Mouse (Mus musculus): ENCODE results near the gene Tmem121b. TPM values are rescaled to one million over a fixed set of nuclear protein-coding genes. Genes with fewer than 3 reads are reported as not detected.

Tmem121b gene
- polyA plus RNA-seq, 1 experiment from 2014 or later: 0.78 TPM

GRCm38 (mm10) chr6:120529123-120529522, 35.5 kb upstream of the Tmem121b start:
- no peak overlapping the region for H3K4me2 ChIP-seq
- no peak overlapping the region for H3K4me3 ChIP-seq (ENCODE audit: low read depth, low read length)
- H3K27me3 ChIP-seq (ENCODE audit: control insufficient read depth, insufficient read depth, low read length): no peaks in the 10 kb centered on the region
- H3K9me3 ChIP-seq (ENCODE audit: control insufficient read depth, low read length): no peaks in the 10 kb centered on the region
- DNase-seq (ENCODE audit: low spot score, missing footprints): peak; percentile 61
- ATAC-seq (ENCODE audit: low FRiP score): no peak
- H3K4me1 ChIP-seq (ENCODE audit: control insufficient read depth, insufficient read depth, low read length): peaks cover 9% of the 10 kb centered on the region
- WGBS: 90% methylated on average over 4 of the region's 4 CpGs
- no peak overlapping the region for H3K27ac ChIP-seq (ENCODE audit: low read depth, low read length)
- H3K9ac ChIP-seq (ENCODE audit: low read length): no peak overlapping the region
- no peaks in the 10 kb centered on the region for H3K36me3 ChIP-seq (ENCODE audit: control insufficient read depth, insufficient read depth, low read length)

GRCm38 (mm10) chr6:120524796-120525195, 31.2 kb upstream of the Tmem121b start:
- Histone ChIP-seq H3K9ac (ENCODE audit: low read length) (no peak overlapping the region), H3K4me2 (no peak overlapping the region), H3K27ac (ENCODE audit: low read depth, low read length) (no peak overlapping the region), H3K9me3 (ENCODE audit: control insufficient read depth, low read length) (no peaks in the 10 kb centered on the region), H3K36me3 (ENCODE audit: control insufficient read depth, insufficient read depth, low read length) (no peaks in the 10 kb centered on the region), H3K4me3 (ENCODE audit: low read depth, low read length) (no peak overlapping the region), H3K4me1 (ENCODE audit: control insufficient read depth, insufficient read depth, low read length) (0 out of 2 replicates have a peak, but pooled peaks cover 2% of the 10 kb centered on the region), H3K27me3 (ENCODE audit: control insufficient read depth, insufficient read depth, low read length) (no peaks in the 10 kb centered on the region)
- ATAC-seq (ENCODE audit: low FRiP score) (no peak), DNase-seq (ENCODE audit: low spot score, missing footprints) (peak; percentile 68)
- 89% methylated on average over 5 of the region's 5 CpGs for WGBS

GRCm38 (mm10) chr6:120519647-120520046, 26.0 kb upstream of the Tmem121b start:
- Histone ChIP-seq H3K4me2 (no peak overlapping the region), H3K4me3 (ENCODE audit: low read depth, low read length) (no peak overlapping the region), H3K36me3 (ENCODE audit: control insufficient read depth, insufficient read depth, low read length) (no peaks in the 10 kb centered on the region; the same call in 1 of the 2 replicates), H3K27ac (ENCODE audit: low read depth, low read length) (no peak overlapping the region), H3K27me3 (ENCODE audit: control insufficient read depth, insufficient read depth, low read length) (no peaks in the 10 kb centered on the region), H3K9me3 (ENCODE audit: control insufficient read depth, low read length) (no peaks in the 10 kb centered on the region), H3K4me1 (ENCODE audit: control insufficient read depth, insufficient read depth, low read length) (no peaks in the 10 kb centered on the region), H3K9ac (ENCODE audit: low read length) (no peak overlapping the region)
- 85% methylated on average over 5 of the region's 5 CpGs for WGBS
- ATAC-seq (ENCODE audit: low FRiP score): no peak
- peak; percentile 37 for DNase-seq (ENCODE audit: low spot score, missing footprints)

DNA sequence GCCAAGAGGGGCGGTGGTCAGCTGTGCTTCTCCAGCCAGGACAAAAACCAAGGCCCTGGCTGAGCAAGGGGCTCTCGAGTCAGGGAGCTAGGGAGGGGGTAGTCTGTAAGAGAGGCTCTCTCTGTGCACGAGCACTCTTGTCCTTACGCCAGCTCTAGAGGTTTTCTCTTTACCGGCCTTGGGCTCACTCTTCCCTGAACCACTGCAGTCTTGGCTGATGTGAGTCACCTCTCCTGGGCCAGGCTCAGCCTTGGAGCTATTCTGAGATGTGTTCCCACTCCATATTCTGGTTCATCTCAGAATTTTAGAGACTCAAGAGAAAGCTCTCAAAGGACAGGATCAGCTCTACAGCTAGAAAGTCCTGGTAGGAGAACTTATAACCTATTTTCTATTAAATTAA, 23.7 kb upstream of the Tmem121b start:
- Histone ChIP-seq H3K9me3 (ENCODE audit: control insufficient read depth, low read length) (no peaks in the 10 kb centered on the region), H3K9ac (ENCODE audit: low read length) (no peak overlapping the region), H3K27me3 (ENCODE audit: control insufficient read depth, insufficient read depth, low read length) (no peaks in the 10 kb centered on the region), H3K4me2 (no peak overlapping the region), H3K4me1 (ENCODE audit: control insufficient read depth, insufficient read depth, low read length) (no peaks in the 10 kb centered on the region), H3K36me3 (ENCODE audit: control insufficient read depth, insufficient read depth, low read length) (no peaks in the 10 kb centered on the region; the same call in 1 of the 2 replicates), H3K4me3 (ENCODE audit: low read depth, low read length) (no peak overlapping the region), H3K27ac (ENCODE audit: low read depth, low read length) (no peak overlapping the region)
- DNase-seq (ENCODE audit: low spot score, missing footprints) (peak; percentile 12), ATAC-seq (ENCODE audit: low FRiP score) (no peak)
- WGBS: 88% methylated on average over 5 of the region's 5 CpGs

GRCm38 (mm10) chr6:120516879-120517278, 23.3 kb upstream of the Tmem121b start:
- Histone ChIP-seq H3K9ac (ENCODE audit: low read length) (no peak overlapping the region), H3K4me3 (ENCODE audit: low read depth, low read length) (no peak overlapping the region), H3K36me3 (ENCODE audit: control insufficient read depth, insufficient read depth, low read length) (no peaks in the 10 kb centered on the region; the same call in 1 of the 2 replicates), H3K27me3 (ENCODE audit: control insufficient read depth, insufficient read depth, low read length) (no peaks in the 10 kb centered on the region), H3K27ac (ENCODE audit: low read depth, low read length) (no peak overlapping the region), H3K4me1 (ENCODE audit: control insufficient read depth, insufficient read depth, low read length) (no peaks in the 10 kb centered on the region), H3K9me3 (ENCODE audit: control insufficient read depth, low read length) (no peaks in the 10 kb centered on the region), H3K4me2 (no peak overlapping the region)
- DNase-seq (ENCODE audit: low spot score, missing footprints) (no peak), ATAC-seq (ENCODE audit: low FRiP score) (no peak)
- 91% methylated on average over 6 of the region's 6 CpGs for WGBS

DNA sequence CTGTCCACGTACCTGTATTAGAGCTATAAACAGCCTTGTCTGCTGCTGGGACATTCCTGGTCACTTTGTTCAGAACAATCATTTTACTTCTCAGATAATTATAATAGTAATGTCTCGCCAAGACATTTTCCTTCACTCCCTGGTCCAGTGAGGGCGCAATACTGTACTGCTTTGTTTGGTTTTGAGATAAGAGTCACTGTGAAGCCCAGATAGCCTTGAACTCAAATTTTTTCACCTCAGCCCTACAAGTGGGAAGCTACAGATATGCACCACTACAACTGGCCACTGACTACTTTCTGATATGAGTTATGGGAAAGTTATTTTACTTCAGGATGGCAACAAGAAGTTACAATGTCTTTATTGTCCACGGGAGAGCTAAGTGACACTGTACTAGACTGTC, 22.8 kb upstream of the Tmem121b start:
- Histone ChIP-seq H3K4me2 (no peak overlapping the region), H3K27ac (ENCODE audit: low read depth, low read length) (no peak overlapping the region), H3K27me3 (ENCODE audit: control insufficient read depth, insufficient read depth, low read length) (no peaks in the 10 kb centered on the region), H3K9me3 (ENCODE audit: control insufficient read depth, low read length) (no peaks in the 10 kb centered on the region), H3K9ac (ENCODE audit: low read length) (no peak overlapping the region), H3K4me1 (ENCODE audit: control insufficient read depth, insufficient read depth, low read length) (no peaks in the 10 kb centered on the region), H3K4me3 (ENCODE audit: low read depth, low read length) (no peak overlapping the region), H3K36me3 (ENCODE audit: control insufficient read depth, insufficient read depth, low read length) (no peaks in the 10 kb centered on the region; the same call in 1 of the 2 replicates)
- 95% methylated on average over 4 of the region's 4 CpGs for WGBS
- DNase-seq (ENCODE audit: low spot score, missing footprints) (no peak), ATAC-seq (ENCODE audit: low FRiP score) (no peak)

- Histone ChIP-seq H3K4me3 (ENCODE audit: low read depth, low read length) (no peak overlapping the region), H3K27ac (ENCODE audit: low read depth, low read length) (no peak overlapping the region), H3K9ac (ENCODE audit: low read length) (no peak overlapping the region), H3K36me3 (ENCODE audit: control insufficient read depth, insufficient read depth, low read length) (no peaks in the 10 kb centered on the region), H3K27me3 (ENCODE audit: control insufficient read depth, insufficient read depth, low read length) (no peaks in the 10 kb centered on the region), H3K4me2 (no peak overlapping the region), H3K9me3 (ENCODE audit: control insufficient read depth, low read length) (no peaks in the 10 kb centered on the region), H3K4me1 (ENCODE audit: control insufficient read depth, insufficient read depth, low read length) (no peaks in the 10 kb centered on the region)
- no peak for DNase-seq (ENCODE audit: low spot score, missing footprints)
- ATAC-seq (ENCODE audit: low FRiP score): no peak
- WGBS: 94% methylated on average over 6 of the region's 6 CpGs
These were observed 17.6 kb upstream of the Tmem121b start for GRCm38 (mm10) chr6:120511212-120511611.

- WGBS: 86% methylated on average over 8 of the region's 8 CpGs
- Histone ChIP-seq H3K36me3 (ENCODE audit: control insufficient read depth, insufficient read depth, low read length) (no peaks in the 10 kb centered on the region), H3K4me3 (ENCODE audit: low read depth, low read length) (no peak overlapping the region)
These were observed 16.8 kb upstream of the Tmem121b start for GRCm38 (mm10) chr6:120510425-120510824.

GRCm38 (mm10) chr6:120509975-120510374, 16.4 kb upstream of the Tmem121b start:
- Histone ChIP-seq H3K4me1 (ENCODE audit: control insufficient read depth, insufficient read depth, low read length) (no peaks in the 10 kb centered on the region), H3K9me3 (ENCODE audit: control insufficient read depth, low read length) (no peaks in the 10 kb centered on the region), H3K27ac (ENCODE audit: low read depth, low read length) (no peak overlapping the region), H3K4me2 (no peak overlapping the region), H3K4me3 (ENCODE audit: low read depth, low read length) (no peak overlapping the region), H3K36me3 (ENCODE audit: control insufficient read depth, insufficient read depth, low read length) (no peaks in the 10 kb centered on the region), H3K27me3 (ENCODE audit: control insufficient read depth, insufficient read depth, low read length) (no peaks in the 10 kb centered on the region), H3K9ac (ENCODE audit: low read length) (no peak overlapping the region)
- 87% methylated on average over 7 of the region's 7 CpGs for WGBS
- ATAC-seq (ENCODE audit: low FRiP score) (no peak), DNase-seq (ENCODE audit: low spot score, missing footprints) (no peak)

More at GRCm38 (mm10) chr6:120510425-120510824, 16.8 kb upstream of the Tmem121b start:
- Histone ChIP-seq H3K9ac (ENCODE audit: low read length) (no peak overlapping the region), H3K27me3 (ENCODE audit: control insufficient read depth, insufficient read depth, low read length) (no peaks in the 10 kb centered on the region), H3K27ac (ENCODE audit: low read depth, low read length) (no peak overlapping the region), H3K4me1 (ENCODE audit: control insufficient read depth, insufficient read depth, low read length) (no peaks in the 10 kb centered on the region), H3K9me3 (ENCODE audit: control insufficient read depth, low read length) (no peaks in the 10 kb centered on the region), H3K4me2 (no peak overlapping the region)
- DNase-seq (ENCODE audit: low spot score, missing footprints) (peak; percentile 57), ATAC-seq (ENCODE audit: low FRiP score) (no peak)
